Comparison of ENCODE assay signal across 12 mouse cellular contexts in genomic region chr8:118379657-118380056, GRCm38 (mm10).
DNase-seq lines count a peak whose midpoint lies in the region; ATAC-seq and TF ChIP-seq lines count a peak whose summit lies in the region.
"Had no signal": no experiment of that assay in that cellular context is flagged by ENCODE, and none has a peak within 500 bp of the region (broad histone marks: within the 10 kb centered on the region; RNA-seq: fewer than 3 reads in every experiment).

No protein-coding gene starts in this region.

- no peaks in the 10 kb centered on the region for H3K27me3 ChIP-seq in forebrain, postnatal 0 days (ENCODE audit: insufficient read depth, low read length)

- H3K27ac ChIP-seq in forebrain, postnatal 0 days (ENCODE audit: low read depth, low read length) = peak overlapping the region; percentile 59
- H3K27ac ChIP-seq: liver, embryonic 14.5 days had no signal

- H3K9ac ChIP-seq in forebrain, postnatal 0 days = no peak overlapping the region
- H3K9ac ChIP-seq: liver, embryonic 14.5 days had no signal

- H3K4me1 ChIP-seq in forebrain, postnatal 0 days (ENCODE audit: insufficient read depth) = 0 out of 2 replicates have a peak, but pooled peaks cover 6% of the 10 kb centered on the region

- no peaks in the 10 kb centered on the region for H3K9me3 ChIP-seq in forebrain, postnatal 0 days (ENCODE audit: low read length)

- no peaks in the 10 kb centered on the region for H3K36me3 ChIP-seq in forebrain, postnatal 0 days (ENCODE audit: insufficient read depth)

- TF ChIP-seq CTCF in forebrain, postnatal 0 days (IDR thresholded peaks at IDR 0.05; ENCODE audit: low read depth) = no peak

- peak; percentile 82 for ATAC-seq in forebrain, postnatal 0 days
- ATAC-seq: CD4-positive, CD25-positive, alpha-beta regulatory T cell, adult 4 months had no signal

- WGBS in forebrain, postnatal 0 days = 11% methylated on average over 3 of the region's 3 CpGs

- no peak overlapping the region for H3K4me2 ChIP-seq in forebrain, postnatal 0 days (ENCODE audit: low read depth)

- peak; percentile 86 for DNase-seq in heart, adult 11 months
- no peak for DNase-seq in heart, adult 8-10 months (ENCODE audit: low spot score)
- DNase-seq in adipocyte (ENCODE audit: low spot score) = peak; percentile 26
- peak; percentile 68 for DNase-seq in forebrain, postnatal 0 days
- DNase-seq in layer of hippocampus, postnatal 36 days = peak; percentile 22 to 31
- no peak for DNase-seq in thymus, adult 18-20 months
- no peak for DNase-seq in testis, postnatal 10 days (ENCODE audit: low spot score)
- DNase-seq in kidney, postnatal 10 days = no peak
- DNase-seq: gastrocnemius, postnatal 10 days; kidney, postnatal 14 days had no signal

- H3K4me3 ChIP-seq in forebrain, postnatal 0 days (ENCODE audit: low read depth, low read length) = no peak overlapping the region

Comparison
In these comparisons a context has a peak if more than half of its experiments do, and no peak if none do; other contexts are left out.
1. DNase-seq: peak in heart, adult 11 months (single experiment), adipocyte (single experiment), forebrain, postnatal 0 days (single experiment) and layer of hippocampus, postnatal 36 days (2 of 2); none in heart, adult 8-10 months (single experiment), thymus, adult 18-20 months (0 of 2), testis, postnatal 10 days (single experiment) and kidney, postnatal 10 days (single experiment).